Mouse (Mus musculus) T-helper 1 cell (primary cell): Measurements from ENCODE around the gene Fxr2.

ENCODE experiments used
- in situ Hi-C: fragments of 300-600 bp; cut with MboI, MseI; formaldehyde crosslinking; loops from one replicate; pipeline ENCODE4 v1.15.1; 2025; ENCODE audit warnings: high pct_unique_total_duplicates

Gene Fxr2

GRCm38 (mm10) chr11:69632284-69633089 is at the start of gene Fxr2:
TSS of gene Fxr2 (plus strand) at chr11:69632990.
- in situ Hi-C loops = no loop called here

- in situ Hi-C loops = loop anchor here (5.0 kb wide), 1 partner anchor 88 kb away; the partner anchor contains the start of gene Eif4a1
Observed at GRCm38 (mm10) chr11:69584008-69584407, 48.8 kb upstream of the Fxr2 start.

- in situ Hi-C loops = loop anchor here (5.0 kb wide), 1 partner anchor 87 kb away; the partner anchor contains the start of gene Eif4a1
Observed at GRCm38 (mm10) chr11:69584937-69585336, 47.9 kb upstream of the Fxr2 start.

DNA sequence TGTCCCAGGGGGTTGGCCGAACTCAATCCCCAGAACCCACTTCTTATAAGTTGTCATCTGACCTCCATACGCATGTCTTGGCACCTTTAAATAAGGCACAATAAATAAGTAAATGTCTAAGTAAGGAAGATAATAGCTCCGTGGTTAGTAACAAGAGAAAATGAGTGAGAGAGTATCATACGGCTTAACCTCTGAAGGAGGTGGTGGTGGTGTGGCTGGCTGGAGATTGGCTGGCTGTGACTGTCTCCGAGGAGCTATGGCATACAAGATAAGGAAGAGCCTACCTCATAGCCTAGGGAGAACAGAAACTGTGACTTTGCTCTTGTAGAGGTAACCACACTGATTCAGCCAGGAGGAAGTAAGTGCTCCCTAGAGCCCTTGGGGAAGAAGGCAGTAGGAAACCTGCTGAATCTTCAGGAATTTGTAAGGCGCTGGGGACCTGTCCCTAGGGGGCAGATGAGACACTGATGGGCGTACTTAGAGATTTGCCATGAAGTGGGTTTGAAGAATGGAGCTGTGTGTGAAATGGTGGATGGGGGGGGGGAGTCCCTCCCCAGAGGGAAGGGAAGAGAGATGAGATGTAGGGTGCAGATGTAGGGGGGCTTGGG is 47.0 kb upstream of the Fxr2 start:
- in situ Hi-C loops = no loop called here

GRCm38 (mm10) chr11:69589207-69589834 is 43.5 kb upstream of the Fxr2 start:
- in situ Hi-C loops = no loop called here

- in situ Hi-C loops = no loop called here
Observed at GRCm38 (mm10) chr11:69590622-69591021, 42.2 kb upstream of the Fxr2 start.

GRCm38 (mm10) chr11:69591424-69591823 is 41.4 kb upstream of the Fxr2 start:
- in situ Hi-C loops = no loop called here

- in situ Hi-C loops = no loop called here
Observed at GRCm38 (mm10) chr11:69591899-69592637, 40.7 kb upstream of the Fxr2 start.

DNA sequence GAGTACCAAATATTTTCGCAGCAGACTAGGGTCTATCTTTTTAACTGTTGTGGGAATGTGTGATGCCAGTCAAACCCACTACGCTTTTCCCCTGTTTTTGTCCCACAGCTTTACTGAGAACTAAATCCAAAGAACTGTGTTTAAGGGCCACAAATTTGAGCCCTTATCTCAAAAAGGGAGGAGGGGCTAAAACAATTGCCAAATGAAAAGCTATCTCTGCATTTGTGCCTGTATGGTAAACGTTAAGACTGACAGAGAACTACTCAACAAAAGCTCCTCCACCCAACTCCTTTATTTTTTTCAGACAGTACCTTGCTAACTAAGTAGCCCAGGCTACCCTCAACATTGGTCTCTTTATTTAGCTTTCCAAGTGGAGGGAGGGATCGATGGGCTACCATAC is 40.0 kb upstream of the Fxr2 start:
- in situ Hi-C loops = no loop called here

GRCm38 (mm10) chr11:69594853-69595252 is 37.9 kb upstream of the Fxr2 start:
- in situ Hi-C loops = no loop called here

- in situ Hi-C loops = no loop called here
Observed at GRCm38 (mm10) chr11:69599436-69599835, 33.4 kb upstream of the Fxr2 start.

GRCm38 (mm10) chr11:69600098-69600497 is 32.7 kb upstream of the Fxr2 start:
- in situ Hi-C loops = no loop called here

DNA sequence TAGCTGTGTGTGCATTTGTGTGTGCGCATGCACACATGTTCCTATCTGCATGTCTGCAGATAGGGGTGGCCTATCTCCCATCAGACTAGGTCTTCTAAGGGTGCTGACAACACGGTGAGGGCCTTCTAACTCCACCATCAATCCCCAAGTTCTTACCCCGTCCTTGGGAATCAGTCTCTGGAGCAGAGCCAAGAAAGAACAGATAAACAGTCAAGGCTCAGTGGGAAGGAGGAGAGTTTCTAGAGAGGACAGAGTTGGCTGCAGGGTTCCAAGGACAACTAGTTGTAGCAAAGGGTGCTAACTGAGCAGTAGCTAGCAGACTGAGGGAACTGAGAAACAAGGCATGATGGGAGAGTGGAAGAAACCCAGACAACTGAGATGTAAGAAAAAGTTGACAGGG is 31.0 kb upstream of the Fxr2 start:
- in situ Hi-C loops = no loop called here

- in situ Hi-C loops = no loop called here
Observed at GRCm38 (mm10) chr11:69603516-69603915, 29.3 kb upstream of the Fxr2 start.

DNA sequence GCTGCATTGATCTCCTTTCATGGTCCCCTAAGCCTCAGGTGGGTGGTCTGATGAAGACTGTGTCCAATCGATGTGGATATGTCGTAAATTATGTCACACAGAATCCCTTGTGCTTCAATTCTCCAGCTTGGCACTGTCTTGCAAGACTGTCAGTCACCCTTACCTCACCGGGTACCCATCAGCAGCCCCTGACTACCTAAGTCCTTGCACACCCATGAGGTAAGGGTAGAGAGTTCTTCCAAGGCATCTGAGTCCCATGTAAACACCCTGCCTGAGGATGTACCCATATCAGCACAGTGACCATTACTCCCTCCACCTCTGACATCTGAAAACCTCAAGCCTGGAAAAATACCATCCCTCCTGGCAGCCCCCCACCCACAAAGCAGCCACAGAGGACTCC is 28.4 kb upstream of the Fxr2 start:
- in situ Hi-C loops = no loop called here

DNA sequence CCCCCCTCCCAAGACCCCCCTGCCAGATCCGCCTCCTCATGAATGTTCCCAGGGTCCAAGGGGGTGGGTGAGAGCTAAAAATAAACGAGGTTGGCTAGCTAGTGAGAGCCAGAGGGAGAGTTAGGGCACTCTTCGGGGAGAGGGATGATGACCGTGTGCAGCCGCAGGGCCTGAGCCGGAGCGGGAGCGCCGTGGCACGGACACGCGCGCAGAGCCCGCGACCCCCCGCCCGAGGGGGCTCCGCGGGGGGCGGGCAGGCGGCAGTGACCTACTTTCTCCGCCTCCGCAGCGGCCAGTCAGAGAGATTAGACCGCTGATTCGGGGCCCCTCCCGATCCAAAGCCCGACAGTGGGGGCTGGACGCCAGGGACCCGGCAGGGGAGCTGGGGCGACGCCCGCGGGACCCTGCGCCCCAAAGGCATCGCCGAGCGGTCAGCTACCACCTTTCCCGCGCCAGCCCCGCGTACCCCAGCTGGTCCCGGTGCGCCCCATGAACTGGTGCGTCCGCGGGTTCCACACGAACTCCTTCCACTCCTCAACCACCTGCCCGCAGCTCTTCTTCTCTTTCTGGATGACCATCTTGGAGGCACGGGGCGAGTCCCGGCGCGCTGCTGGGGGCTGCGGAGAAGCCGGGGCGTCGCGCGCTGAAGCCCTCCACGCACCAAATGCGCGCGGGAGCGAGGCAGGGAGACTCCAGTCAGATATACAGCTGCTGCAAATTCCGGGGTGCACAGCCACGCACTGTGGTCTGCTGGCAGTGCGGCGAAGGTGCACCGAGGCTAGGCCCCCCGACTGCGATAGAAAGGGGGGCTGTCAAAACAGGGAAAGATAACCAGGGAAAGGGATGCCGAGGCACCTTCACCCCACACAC is 27.8 kb upstream of the Fxr2 start:
- in situ Hi-C loops = no loop called here

DNA sequence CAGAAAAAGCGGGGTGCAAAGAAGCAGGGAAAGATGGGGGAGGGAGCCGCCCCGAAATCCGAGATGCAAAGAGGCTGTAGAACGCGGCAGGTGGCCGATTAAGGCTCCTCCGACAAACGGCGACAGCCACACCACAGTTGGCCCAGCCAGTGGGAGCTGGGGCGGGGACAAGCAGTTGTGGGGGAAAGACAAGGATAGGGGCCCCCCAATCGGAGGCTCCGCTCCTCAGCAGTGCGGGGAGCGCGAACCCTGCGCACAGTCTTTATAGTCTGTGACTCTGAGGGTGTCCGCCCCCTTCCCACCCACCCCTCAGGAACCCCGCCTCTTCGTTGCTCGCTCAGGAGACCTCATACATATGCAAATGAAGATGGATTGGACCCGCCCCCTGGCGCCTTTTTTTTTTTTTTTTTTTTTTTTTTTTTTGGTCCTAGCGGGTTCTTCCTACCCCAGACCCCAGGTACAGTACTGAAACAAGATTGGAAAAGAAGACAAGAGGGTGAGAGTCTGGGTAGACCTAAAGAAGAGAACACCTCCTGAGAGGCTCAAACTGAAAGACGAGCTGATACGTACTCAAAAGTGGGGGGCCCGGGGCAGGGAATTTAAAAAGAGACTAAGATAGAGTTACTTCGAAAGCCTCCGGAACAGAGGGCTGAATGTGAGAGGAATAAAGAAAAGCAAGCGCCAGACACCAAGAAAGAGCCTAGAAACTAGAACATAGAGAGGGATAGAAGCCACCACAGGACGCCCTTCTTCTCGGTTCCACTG is 26.9 kb upstream of the Fxr2 start, which contains the start of gene Atp1b2:
Atp1b2 (minus strand) TSS at position 217 of the 765 bp plus-strand sequence.
- in situ Hi-C loops = no loop called here

GRCm38 (mm10) chr11:69606491-69606795 is 26.3 kb upstream of the Fxr2 start:
- in situ Hi-C loops = no loop called here

- in situ Hi-C loops = no loop called here
Observed at GRCm38 (mm10) chr11:69606832-69607231, 26.0 kb upstream of the Fxr2 start.

DNA sequence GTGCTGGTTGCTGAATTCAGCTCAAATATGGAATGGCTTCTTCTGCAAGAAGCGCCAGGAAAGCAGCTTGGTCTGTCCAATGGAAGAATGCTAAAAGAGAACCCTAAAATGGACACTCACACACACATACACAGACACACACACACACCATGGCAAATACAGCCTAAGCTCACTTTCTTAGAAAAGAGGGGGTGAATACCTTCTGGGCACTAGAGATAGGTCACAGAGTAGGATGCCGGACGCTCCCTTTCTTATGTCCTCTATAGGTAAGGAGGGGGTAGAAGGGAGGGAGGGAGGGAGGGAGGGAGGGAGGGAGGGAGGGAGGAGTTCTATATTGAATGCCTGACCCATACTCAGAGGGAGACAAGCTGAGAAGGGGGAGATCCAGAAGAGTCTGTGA is 24.3 kb upstream of the Fxr2 start:
- in situ Hi-C loops = no loop called here
